Comparison of ENCODE assay signal across 8 mouse cellular contexts in genomic region chr9:119339558-119340211, GRCm38 (mm10). TPM values are rescaled to one million over a fixed set of nuclear protein-coding genes. Genes with fewer than 3 reads are reported as not detected.
DNase-seq lines count a peak whose midpoint lies in the region; ATAC-seq and TF ChIP-seq lines count a peak whose summit lies in the region.

Gene Acaa1a (plus strand): TSS chr9:119339676.

- H3K4me3 ChIP-seq in bone marrow, adult 2 months (replicated peaks; ENCODE audit: control insufficient read depth, low read depth, low read length), result peak within 1 kb of the TSS; percentile 91
- peak within 1 kb of the TSS; percentile 77 for H3K4me3 ChIP-seq in erythroblast, embryonic 14.5 days (replicated peaks)
- peak within 1 kb of the TSS; percentile 88 for H3K4me3 ChIP-seq in heart, embryonic 13.5 days
- H3K4me3 ChIP-seq in kidney, postnatal 0 days (replicated peaks; ENCODE audit: low read depth, low read length), result peak within 1 kb of the TSS; percentile 57
- peak within 1 kb of the TSS; percentile 81 to 94 for H3K4me3 ChIP-seq in liver, embryonic 14.5 days (ENCODE audit: insufficient read depth in 1 of 2, low read depth in 2 of 2, low read length in 2 of 2)
- peak within 1 kb of the TSS; percentile 63 for H3K4me3 ChIP-seq in stomach, postnatal 0 days (ENCODE audit: low read depth, low read length)

- peak within 1 kb of the TSS; percentile 93 for H3K27ac ChIP-seq in bone marrow, adult 2 months (ENCODE audit: control insufficient read depth, insufficient read depth, low read depth, low read length, poor library complexity)
- H3K27ac ChIP-seq in heart, embryonic 13.5 days (replicated peaks), result peak within 1 kb of the TSS; percentile 94
- peak within 1 kb of the TSS; percentile 89 for H3K27ac ChIP-seq in kidney, postnatal 0 days
- peak within 1 kb of the TSS; percentile 92 for H3K27ac ChIP-seq in liver, embryonic 14.5 days
- peak within 1 kb of the TSS; percentile 83 for H3K27ac ChIP-seq in stomach, postnatal 0 days (replicated peaks)

- peaks cover 37% of the 10 kb centered on the region for H3K36me3 ChIP-seq in erythroblast, embryonic 14.5 days (ENCODE audit: control insufficient read depth)
- H3K36me3 ChIP-seq in heart, embryonic 13.5 days, result peaks cover 35% of the 10 kb centered on the region
- peaks cover 21% of the 10 kb centered on the region; the same call in 1 of the 2 replicates for H3K36me3 ChIP-seq in kidney, postnatal 0 days (ENCODE audit: insufficient read depth, low read length)
- no peaks in the 10 kb centered on the region for H3K36me3 ChIP-seq in liver, embryonic 14.5 days (replicated peaks; ENCODE audit: control insufficient read depth, insufficient read depth, low read depth)
- peaks cover 10% of the 10 kb centered on the region for H3K36me3 ChIP-seq in stomach, postnatal 0 days (ENCODE audit: control insufficient read depth, insufficient read depth, low read length)

- DNase-seq in kidney, postnatal 0 days (ENCODE audit: low spot score), result peak; percentile 87
- DNase-seq in liver, embryonic 14.5 days (ENCODE audit: low read depth in 3 of 3, low spot score in 3 of 3), result peak; percentile 66 to 84 (median 68)
- DNase-seq in neural tube, embryonic 10.5 days (ENCODE audit: extremely low spot score, low spot score), result peak; percentile 52
- DNase-seq in stomach, postnatal 0 days (ENCODE audit: low spot score), result peak; percentile 80

- no peaks in the 10 kb centered on the region for H3K27me3 ChIP-seq in erythroblast, embryonic 14.5 days (ENCODE audit: control insufficient read depth)
- H3K27me3 ChIP-seq in heart, embryonic 13.5 days (replicated peaks), result no peaks in the 10 kb centered on the region
- no peaks in the 10 kb centered on the region for H3K27me3 ChIP-seq in kidney, postnatal 0 days (ENCODE audit: insufficient read depth, low read length)
- no peaks in the 10 kb centered on the region for H3K27me3 ChIP-seq in liver, embryonic 14.5 days (ENCODE audit: control insufficient read depth, insufficient read depth, low read length)
- no peaks in the 10 kb centered on the region for H3K27me3 ChIP-seq in stomach, postnatal 0 days (ENCODE audit: control insufficient read depth, insufficient read depth, low read length)

- under 1% methylated on average over 43 of the region's 43 CpGs for WGBS in bone marrow, adult 2 months
- 2% methylated on average over 43 of the region's 43 CpGs for WGBS in heart, embryonic 13.5 days
- WGBS in kidney, postnatal 0 days, result under 1% methylated on average over 43 of the region's 43 CpGs
- under 1% methylated on average over 43 of the region's 43 CpGs for WGBS in liver, embryonic 14.5 days (ENCODE audit: insufficient replicate concordance)
- WGBS in stomach, postnatal 0 days, result under 1% methylated on average over 43 of the region's 43 CpGs

- TF ChIP-seq EP300 in liver, embryonic 14.5 days (IDR thresholded peaks at IDR 0.05; ENCODE audit: low read depth), result no peak
- no peak for TF ChIP-seq EP300 in stomach, postnatal 0 days (optimal IDR thresholded peaks at IDR 0.05)

- peak; percentile 51; the same call in 1 of the 2 replicates for TF ChIP-seq POLR2A in bone marrow, adult 2 months (IDR thresholded peaks at IDR 0.05; ENCODE audit: borderline replicate concordance, control insufficient read depth, low read depth, low read length)

- peak within 1 kb of the TSS; percentile 88 for H3K9ac ChIP-seq in heart, embryonic 13.5 days
- H3K9ac ChIP-seq in kidney, postnatal 0 days (ENCODE audit: low read depth, low read length), result peak within 1 kb of the TSS; percentile 70
- H3K9ac ChIP-seq in liver, embryonic 14.5 days (replicated peaks), result peak within 1 kb of the TSS; percentile 92
- peak within 1 kb of the TSS; percentile 82 for H3K9ac ChIP-seq in stomach, postnatal 0 days (ENCODE audit: low read length)

- H3K4me1 ChIP-seq in bone marrow, adult 2 months (ENCODE audit: control insufficient read depth, insufficient read depth, low read length), result peaks cover 5% of the 10 kb centered on the region; the same call in 1 of the 2 replicates
- peaks cover 37% of the 10 kb centered on the region for H3K4me1 ChIP-seq in erythroblast, embryonic 14.5 days (ENCODE audit: control insufficient read depth)
- H3K4me1 ChIP-seq in heart, embryonic 13.5 days, result peaks cover 28% of the 10 kb centered on the region
- H3K4me1 ChIP-seq in kidney, postnatal 0 days (replicated peaks; ENCODE audit: insufficient read depth, low read length), result peaks cover 21% of the 10 kb centered on the region
- peaks cover 11 to 23% of the 10 kb centered on the region in 2 experiments for H3K4me1 ChIP-seq in liver, embryonic 14.5 days (replicated peaks; ENCODE audit: control insufficient read depth in 2 of 2, insufficient read depth in 2 of 2, low read length in 1 of 2)
- peaks cover 5% of the 10 kb centered on the region for H3K4me1 ChIP-seq in stomach, postnatal 0 days (replicated peaks; ENCODE audit: control insufficient read depth, insufficient read depth)

- peak within 1 kb of the TSS; percentile 87 for H3K4me2 ChIP-seq in heart, embryonic 13.5 days
- H3K4me2 ChIP-seq in kidney, postnatal 0 days (ENCODE audit: low read length), result peak within 1 kb of the TSS; percentile 87
- peak within 1 kb of the TSS; percentile 99 for H3K4me2 ChIP-seq in liver, embryonic 14.5 days (ENCODE audit: low read depth)
- peak within 1 kb of the TSS; percentile 66 for H3K4me2 ChIP-seq in stomach, postnatal 0 days (replicated peaks; ENCODE audit: low read depth)

- peak; percentile 57 for ATAC-seq in CD4-positive, CD25-positive, alpha-beta regulatory T cell, adult 4 months
- ATAC-seq in heart, embryonic 13.5 days (ENCODE audit: extremely low read depth, insufficient number of reproducible peaks, low FRiP score, low TSS enrichment), result no peak
- no peak for ATAC-seq in kidney, postnatal 0 days (replicated peaks; ENCODE audit: low FRiP score, low read depth)
- ATAC-seq in liver, embryonic 14.5 days (ENCODE audit: insufficient read depth), result peak; percentile 49
- ATAC-seq in stomach, postnatal 0 days (ENCODE audit: low FRiP score, low TSS enrichment), result peak; percentile 13; the same call in 1 of the 2 replicates

- TF ChIP-seq CTCF in bone marrow, adult 2 months (IDR thresholded peaks at IDR 0.05; ENCODE audit: control insufficient read depth, insufficient read depth, low read length), result no peak
- TF ChIP-seq CTCF in kidney, postnatal 0 days (IDR thresholded peaks at IDR 0.05; ENCODE audit: low read depth), result peak; percentile 38
- peak; percentile 46; the same call in 1 of the 2 replicates for TF ChIP-seq CTCF in liver, embryonic 14.5 days (IDR thresholded peaks at IDR 0.05; ENCODE audit: low read depth)
- TF ChIP-seq CTCF in stomach, postnatal 0 days (IDR thresholded peaks at IDR 0.05; ENCODE audit: low read depth), result peak; percentile 45

- H3K9me3 ChIP-seq in erythroblast, embryonic 14.5 days (ENCODE audit: control insufficient read depth, low read length), result no peaks in the 10 kb centered on the region
- H3K9me3 ChIP-seq in heart, embryonic 13.5 days, result no peaks in the 10 kb centered on the region
- H3K9me3 ChIP-seq in kidney, postnatal 0 days (replicated peaks; ENCODE audit: low read length), result no peaks in the 10 kb centered on the region
- H3K9me3 ChIP-seq in liver, embryonic 14.5 days (ENCODE audit: control insufficient read depth, low read length), result no peaks in the 10 kb centered on the region
- no peaks in the 10 kb centered on the region for H3K9me3 ChIP-seq in stomach, postnatal 0 days (ENCODE audit: control insufficient read depth, low read length)

RNA-seq across cellular contexts. Expression of gene Acaa1a, which starts in this region (rescaled TPM):
- 10 to 100 TPM; 38.7 to 55.1 TPM for polyA plus RNA-seq in CD4-positive, CD25-positive, alpha-beta regulatory T cell, adult 4 months (2017; shearing (Covaris generic))
- polyA plus RNA-seq in bone marrow, adult 2 months (2011; ENCODE audit: insufficient read depth, insufficient read length, low replicate concordance, missing spikeins), result 25.2 and 53.7 TPM in 2 replicates
- polyA plus RNA-seq in erythroblast, embryonic 14.5 days (2012), result 0.79 and 1.7 TPM in 2 replicates
- polyA plus RNA-seq in heart, embryonic 13.5 days (2015; fragmentation: Nextera tagmentation; extraction: Ambion mirVana), result 79.7 and 88.5 TPM in 2 replicates
- 122 and 128 TPM in 2 replicates for polyA plus RNA-seq in kidney, postnatal 0 days (2015; fragmentation: Nextera tagmentation; extraction: Ambion mirVana)
- 26.6 and 27.3 TPM in 2 replicates for polyA plus RNA-seq in liver, embryonic 14.5 days (2012; rRNA removed)
- polyA plus RNA-seq in liver, embryonic 14.5 days (2014; fragmentation: Nextera tagmentation; extraction: Ambion mirVana), result 28.4 and 30.6 TPM in 2 replicates
- 181 and 193 TPM in 2 replicates for polyA plus RNA-seq in stomach, postnatal 0 days (2015; fragmentation: Nextera tagmentation; extraction: Ambion mirVana)

Comparison
In these comparisons a context has a peak if more than half of its experiments do, and no peak if none do; other contexts are left out.
1. ATAC-seq: peak in CD4-positive, CD25-positive, alpha-beta regulatory T cell, adult 4 months (single experiment), liver, embryonic 14.5 days (single experiment) and stomach, postnatal 0 days (single experiment); none in heart, embryonic 13.5 days (single experiment) and kidney, postnatal 0 days (single experiment).
2. Peak in every context shown above with its lines, with median percentiles within 50 percentile points of each other: H3K27ac ChIP-seq, H3K4me3 ChIP-seq, H3K4me2 ChIP-seq, H3K9ac ChIP-seq and DNase-seq.